8 mouse cellular contexts compared by ENCODE assay signal in genomic region chr2:119800876-119801846, GRCm38 (mm10). TPM values are rescaled to one million over a fixed set of nuclear protein-coding genes. Genes with fewer than 3 reads are reported as not detected.
DNase-seq lines count a peak whose midpoint lies in the region; ATAC-seq and TF ChIP-seq lines count a peak whose summit lies in the region.

No protein-coding gene starts in this region.

- 66% methylated on average over 15 of the region's 15 CpGs for WGBS in heart, postnatal 0 days
- 46% methylated on average over 15 of the region's 15 CpGs for WGBS in forebrain, embryonic 15.5 days
- 48% methylated on average over 15 of the region's 15 CpGs for WGBS in midbrain, embryonic 10.5 days

- H3K4me3 ChIP-seq in heart, postnatal 0 days (ENCODE audit: low read depth, low read length), result no peak overlapping the region
- H3K4me3 ChIP-seq in forebrain, embryonic 15.5 days, result peak overlapping the region; percentile 93
- H3K4me3 ChIP-seq in midbrain, embryonic 10.5 days, result peak overlapping the region; percentile 97

- H3K9ac ChIP-seq in heart, postnatal 0 days (replicated peaks; ENCODE audit: low read depth, low read length), result no peak overlapping the region
- H3K9ac ChIP-seq in forebrain, embryonic 15.5 days (replicated peaks), result peak overlapping the region; percentile 93; the same call in 1 of the 2 replicates

- no peak for TF ChIP-seq CTCF in heart, postnatal 0 days (IDR thresholded peaks at IDR 0.05; ENCODE audit: low read depth)

- no peak for DNase-seq in heart, postnatal 0 days (ENCODE audit: low spot score)
- no peak for DNase-seq in heart, postnatal 10 days
- DNase-seq in cerebellum, adult 11 months, result peak; percentile 76
- DNase-seq in midbrain, embryonic 10.5 days (ENCODE audit: low spot score), result no peak
- DNase-seq in thymus, postnatal 25 days, result no peak
- DNase-seq in gastrocnemius, adult 8-10 months (ENCODE audit: low spot score in 2 of 2), result no peak
- DNase-seq in urinary bladder, adult 2 months (ENCODE audit: low spot score), result no peak

- peaks cover 25% of the 10 kb centered on the region for H3K4me1 ChIP-seq in heart, postnatal 0 days (ENCODE audit: control insufficient read depth, insufficient read depth)
- H3K4me1 ChIP-seq in forebrain, embryonic 15.5 days, result peaks cover 60% of the 10 kb centered on the region
- H3K4me1 ChIP-seq in midbrain, embryonic 10.5 days, result peaks cover 79% of the 10 kb centered on the region

- no peak for TF ChIP-seq EP300 in heart, postnatal 0 days (IDR thresholded peaks at IDR 0.05; ENCODE audit: low read depth)

- no peak overlapping the region for H3K27ac ChIP-seq in heart, postnatal 0 days (ENCODE audit: low read depth)
- no peak overlapping the region for H3K27ac ChIP-seq in forebrain, embryonic 15.5 days (replicated peaks)
- peak overlapping the region; percentile 96 for H3K27ac ChIP-seq in midbrain, embryonic 10.5 days (replicated peaks)

- H3K36me3 ChIP-seq in heart, postnatal 0 days (replicated peaks; ENCODE audit: control insufficient read depth, insufficient read depth, low read length), result no peaks in the 10 kb centered on the region
- H3K36me3 ChIP-seq in forebrain, embryonic 15.5 days, result no peaks in the 10 kb centered on the region
- H3K36me3 ChIP-seq in midbrain, embryonic 10.5 days, result peaks cover 16% of the 10 kb centered on the region

- peak overlapping the region; percentile 100; the same call in 1 of the 2 replicates for H3K4me2 ChIP-seq in heart, postnatal 0 days (ENCODE audit: low read depth, low read length)
- peak overlapping the region; percentile 99 for H3K4me2 ChIP-seq in forebrain, embryonic 15.5 days (replicated peaks)

- no peaks in the 10 kb centered on the region for H3K9me3 ChIP-seq in heart, postnatal 0 days (replicated peaks; ENCODE audit: control insufficient read depth, low read length)
- no peaks in the 10 kb centered on the region for H3K9me3 ChIP-seq in forebrain, embryonic 15.5 days
- no peaks in the 10 kb centered on the region for H3K9me3 ChIP-seq in midbrain, embryonic 10.5 days (replicated peaks)

- ATAC-seq in heart, postnatal 0 days (ENCODE audit: insufficient read depth, low read depth), result no peak
- no peak for ATAC-seq in forebrain, embryonic 15.5 days (replicated peaks)

- peaks cover 4% of the 10 kb centered on the region; the same call in 1 of the 2 replicates for H3K27me3 ChIP-seq in heart, postnatal 0 days (ENCODE audit: control insufficient read depth, insufficient read depth, low read length)
- H3K27me3 ChIP-seq in forebrain, embryonic 15.5 days, result peaks cover 14% of the 10 kb centered on the region
- H3K27me3 ChIP-seq in midbrain, embryonic 10.5 days (ENCODE audit: low read depth, poor library complexity, severe bottlenecking), result peaks cover 81% of the 10 kb centered on the region

- intact Hi-C loops in heart, postnatal 10 days (cut with DNase I), result no loop called here

RNA-seq across cellular contexts. Expression of gene Tyro3, which starts 3.6 kb away (rescaled TPM):
- 8.5 and 19.0 TPM in 2 replicates for total RNA-seq in heart, postnatal 0 days (2014; rRNA removed; ENCODE audit: low replicate concordance)
- polyA plus RNA-seq in heart, postnatal 0 days (2015; fragmentation: Nextera tagmentation; extraction: Ambion mirVana), result 3.1 and 3.5 TPM in 2 replicates
- total RNA-seq in heart, postnatal 10 days (2021), result 1 to 10 TPM; 5.0 to 6.6 TPM
- 15.9 and 17.9 TPM in 2 replicates for polyA plus RNA-seq in forebrain, embryonic 15.5 days (2015; fragmentation: Nextera tagmentation; extraction: Ambion mirVana)
- 27.6 and 27.9 TPM in 2 replicates for polyA plus RNA-seq in midbrain, embryonic 10.5 days (2016; fragmentation: Nextera tagmentation; extraction: Ambion mirVana)
- under 1 TPM; 0.29 to 0.74 (median 0.46) TPM for total RNA-seq in gastrocnemius, adult 8-10 months (2022)
- polyA plus RNA-seq in urinary bladder, adult 2 months (2012; rRNA removed), result 30.0 and 38.1 TPM in 2 replicates

RNA-seq across cellular contexts. Expression of gene Rpap1, which starts 13.8 kb away (rescaled TPM):
- total RNA-seq in heart, postnatal 0 days (2014; rRNA removed; ENCODE audit: low replicate concordance), result 13.9 and 20.5 TPM in 2 replicates
- 9.0 and 10.2 TPM in 2 replicates for polyA plus RNA-seq in heart, postnatal 0 days (2015; fragmentation: Nextera tagmentation; extraction: Ambion mirVana)
- 10 to 100 TPM; 13.7 to 14.4 TPM for total RNA-seq in heart, postnatal 10 days (2021)
- polyA plus RNA-seq in forebrain, embryonic 15.5 days (2015; fragmentation: Nextera tagmentation; extraction: Ambion mirVana), result 21.5 and 21.6 TPM in 2 replicates
- polyA plus RNA-seq in midbrain, embryonic 10.5 days (2016; fragmentation: Nextera tagmentation; extraction: Ambion mirVana), result 39.8 and 41.0 TPM in 2 replicates
- total RNA-seq in gastrocnemius, adult 8-10 months (2022), result 10 to 100 TPM; 14.2 to 17.0 (median 16.2) TPM
- polyA plus RNA-seq in urinary bladder, adult 2 months (2012; rRNA removed), result 12.0 and 13.7 TPM in 2 replicates

RNA-seq across cellular contexts. Expression of gene Ltk, which starts 40.9 kb away (rescaled TPM):
- total RNA-seq in heart, postnatal 0 days (2014; rRNA removed; ENCODE audit: low replicate concordance), result not detected in 2 replicates
- polyA plus RNA-seq in heart, postnatal 0 days (2015; fragmentation: Nextera tagmentation; extraction: Ambion mirVana), result 0.05 and 0.07 TPM in 2 replicates
- under 1 TPM in 1 of 2 experiments, not detected in 1; 0.15 TPM for total RNA-seq in heart, postnatal 10 days (2021)
- polyA plus RNA-seq in forebrain, embryonic 15.5 days (2015; fragmentation: Nextera tagmentation; extraction: Ambion mirVana), result 0.33 and 0.51 TPM in 2 replicates
- 0.11 TPM in 1 of 2 replicates, not detected in the other for polyA plus RNA-seq in midbrain, embryonic 10.5 days (2016; fragmentation: Nextera tagmentation; extraction: Ambion mirVana)
- not detected for total RNA-seq in gastrocnemius, adult 8-10 months (2022)
- 0.19 and 0.34 TPM in 2 replicates for polyA plus RNA-seq in urinary bladder, adult 2 months (2012; rRNA removed)

RNA-seq across cellular contexts. Expression of gene Itpka, which starts 59.0 kb away (rescaled TPM):
- 0.50 and 6.6 TPM in 2 replicates for total RNA-seq in heart, postnatal 0 days (2014; rRNA removed; ENCODE audit: low replicate concordance)
- polyA plus RNA-seq in heart, postnatal 0 days (2015; fragmentation: Nextera tagmentation; extraction: Ambion mirVana), result 1.00 and 1.4 TPM in 2 replicates
- 1 to 10 TPM in 1 of 2 experiments, under 1 TPM in 1; 0.74 to 1.5 TPM for total RNA-seq in heart, postnatal 10 days (2021)
- polyA plus RNA-seq in forebrain, embryonic 15.5 days (2015; fragmentation: Nextera tagmentation; extraction: Ambion mirVana), result 0.63 and 1.3 TPM in 2 replicates
- 0.73 and 1.4 TPM in 2 replicates for polyA plus RNA-seq in midbrain, embryonic 10.5 days (2016; fragmentation: Nextera tagmentation; extraction: Ambion mirVana)
- total RNA-seq in gastrocnemius, adult 8-10 months (2022), result not detected
- 0.55 and 0.75 TPM in 2 replicates for polyA plus RNA-seq in urinary bladder, adult 2 months (2012; rRNA removed)
